Mouse (Mus musculus) gastrocnemius, adult 2 months (tissue): ENCODE results near the gene Wars2. TPM values are rescaled to one million over a fixed set of nuclear protein-coding genes. Genes with fewer than 3 reads are reported as not detected.

Experiments
- DNase-seq: peaks from one replicate; pipeline ENCODE4 v3.0.0; 2022
- H3K27ac ChIP-seq: fragments of 200-600 bp; 2 replicates; pipeline ENCODE4 v1.8.1; 2022; ENCODE audit warnings: mild to moderate bottlenecking
- H3K4me3 ChIP-seq: fragments of 200-600 bp; 2 replicates; pipeline ENCODE4 v1.8.1; 2022; ENCODE audit warnings: mild to moderate bottlenecking, moderate library complexity
- CTCF ChIP-seq: fragments of 200-600 bp; IDR thresholded peaks from 2 replicates; pipeline ENCODE4 v1.8.1; 2022; ENCODE audit warnings: antibody characterized with exemption, mild to moderate bottlenecking, moderate library complexity
- intact Hi-C: fragments of 180-260 bp; cut with DNase I; formaldehyde crosslinking; loops from one replicate; pipeline ENCODE4 v1.15.1; 2025
- microRNA-seq: library from miRNA; unstranded; fragments of <30 nt; microRNA quantifications from one replicate; pipeline ENCODE4 v1.2.0, GENCODE M21; 2021
- total RNA-seq, 2 experiments: library from RNA; stranded (reverse); gene quantifications; 2 replicates each; pipeline ENCODE4 v1.2.3; 2021

The Wars2 gene
- total RNA-seq, 2 experiments from 2014 or later, result 5.3 to 7.8 TPM

DNA sequence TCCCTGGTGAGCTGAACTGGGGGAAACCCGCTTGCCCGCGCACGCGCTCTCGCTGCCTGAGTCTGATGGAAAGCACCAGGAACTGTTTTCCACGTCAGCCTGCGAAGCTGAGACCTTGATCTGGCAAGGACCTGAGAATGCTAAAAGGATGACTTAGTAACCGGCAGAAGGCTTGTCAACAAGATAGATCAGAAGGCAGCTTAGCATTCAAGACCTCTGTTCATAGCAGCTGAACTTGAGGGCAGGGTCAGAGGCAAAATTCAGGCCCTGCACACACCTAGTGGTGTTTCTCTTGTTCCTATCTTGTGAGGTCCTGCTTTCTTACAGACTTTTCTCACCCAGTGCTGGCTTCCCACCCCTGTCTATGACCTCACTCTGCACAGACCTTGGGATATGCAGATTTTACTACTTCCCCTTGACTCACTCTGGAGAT is 122.6 kb downstream of the Wars2 start:
- H3K27ac ChIP-seq, result peak overlapping the region; percentile 67
- TF ChIP-seq CTCF, result no peak
- H3K4me3 ChIP-seq, result peak overlapping the region; percentile 22
- DNase-seq, result peak; percentile 70
- intact Hi-C loops, result no loop called here

DNA sequence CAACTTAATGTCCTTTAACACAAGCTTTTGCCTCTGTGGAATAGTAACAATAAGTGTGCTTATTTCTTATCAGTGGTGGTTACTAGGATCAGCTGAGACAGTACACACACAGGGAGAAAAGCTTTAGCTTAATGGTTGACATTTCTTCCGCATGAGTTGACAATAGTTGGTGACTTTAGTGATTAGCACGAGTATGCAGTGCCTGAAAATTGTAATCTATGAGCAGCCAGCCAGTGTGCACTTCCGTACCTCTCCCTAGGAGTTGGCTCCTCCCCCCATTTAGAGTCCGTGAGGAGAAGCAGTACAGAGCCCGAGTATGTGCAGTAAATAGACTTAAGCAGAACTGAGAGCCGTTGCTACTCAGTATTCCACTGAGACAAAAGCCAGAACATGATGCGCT is 123.8 kb downstream of the Wars2 start:
- intact Hi-C loops, result no loop called here
- Histone ChIP-seq H3K27ac (0 out of 2 replicates have a peak overlapping the region, but pooled peaks have one; percentile 12), H3K4me3 (no peak overlapping the region)
- no peak for TF ChIP-seq CTCF
- DNase-seq, result no peak

DNA sequence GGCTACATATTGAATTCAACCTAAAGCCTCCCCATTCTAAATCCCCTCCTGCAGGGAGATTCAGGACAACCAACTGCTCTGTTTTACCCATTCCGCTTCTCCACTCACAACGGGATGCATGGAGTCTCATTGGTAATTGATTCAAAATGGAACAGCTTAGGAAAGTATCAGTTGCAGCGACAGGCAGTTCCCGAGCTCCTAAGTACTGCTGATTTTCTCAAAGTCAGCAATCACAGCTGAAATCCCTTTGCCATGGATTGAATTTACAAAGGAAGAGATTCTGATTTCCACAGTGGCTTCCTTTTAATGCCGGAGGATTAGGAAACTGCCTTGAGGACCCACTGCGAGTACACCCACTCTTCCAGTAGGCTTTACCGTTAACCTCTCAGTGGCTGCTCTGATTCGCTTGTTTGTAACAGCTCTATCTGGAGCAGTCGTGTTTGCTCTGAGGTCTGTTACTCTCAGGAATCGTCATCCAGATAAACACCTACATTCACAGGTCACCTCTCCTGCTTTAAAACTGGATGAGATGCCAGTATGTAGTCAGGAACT is 126.0 kb downstream of the Wars2 start:
- DNase-seq, result no peak
- intact Hi-C loops, result no loop called here
- TF ChIP-seq CTCF, result no peak
- Histone ChIP-seq H3K4me3 (no peak overlapping the region), H3K27ac (no peak overlapping the region)

DNA sequence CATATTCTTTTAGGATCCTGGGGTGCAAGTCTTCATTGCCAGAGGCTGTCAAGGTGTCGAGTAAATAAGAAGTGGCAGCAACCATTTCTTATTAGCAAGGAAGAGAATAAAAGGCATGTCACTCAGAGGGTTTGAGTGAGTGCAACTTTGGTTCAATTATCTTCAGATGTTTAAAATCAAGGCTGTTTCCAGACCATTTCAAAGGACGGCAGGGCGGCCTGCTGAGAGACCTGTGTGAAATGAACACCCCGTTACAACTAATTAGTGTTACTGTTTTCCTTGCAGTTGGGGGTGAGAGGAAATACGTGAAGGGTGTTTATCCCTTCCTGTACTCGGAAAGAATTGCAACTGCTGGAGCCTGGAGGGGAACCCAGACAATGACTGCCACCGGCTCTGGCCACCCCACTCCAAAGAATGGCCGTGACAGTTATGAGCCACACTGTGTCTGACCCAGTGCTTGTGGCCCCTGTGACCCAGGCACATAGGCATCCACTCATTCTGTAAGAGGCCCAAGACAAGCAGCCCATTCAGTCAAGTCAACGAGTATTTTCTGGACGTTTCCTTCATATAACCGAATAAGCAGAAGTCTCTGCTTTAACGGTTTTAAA is 137.2 kb downstream of the Wars2 start:
- no peak for TF ChIP-seq CTCF
- H3K4me3 ChIP-seq, result no peak overlapping the region
- no peak overlapping the region for H3K27ac ChIP-seq
- intact Hi-C loops, result no loop called here
- DNase-seq, result no peak

DNA sequence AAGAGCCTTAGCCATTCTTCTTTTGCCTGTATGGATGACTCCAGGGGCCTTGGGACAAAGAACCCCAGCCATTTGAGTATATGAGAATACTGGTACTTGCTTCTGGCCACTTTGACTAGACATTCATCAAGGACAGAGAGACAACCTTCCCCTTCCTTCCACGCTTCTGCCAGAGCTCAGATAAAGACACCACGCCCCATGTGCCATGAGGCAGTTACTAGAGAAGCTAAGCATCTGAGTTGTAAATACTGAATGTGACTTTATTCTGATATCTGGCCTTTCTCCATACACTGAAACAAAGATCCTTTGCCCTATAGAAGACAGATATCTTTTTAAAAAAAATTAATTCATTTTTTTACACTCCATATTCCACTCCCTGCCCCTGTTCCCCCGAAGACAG is 138.8 kb downstream of the Wars2 start:
- H3K27ac ChIP-seq, result no peak overlapping the region
- DNase-seq, result no peak
- no peak overlapping the region for H3K4me3 ChIP-seq
- no peak for TF ChIP-seq CTCF
- intact Hi-C loops, result no loop called here

DNA sequence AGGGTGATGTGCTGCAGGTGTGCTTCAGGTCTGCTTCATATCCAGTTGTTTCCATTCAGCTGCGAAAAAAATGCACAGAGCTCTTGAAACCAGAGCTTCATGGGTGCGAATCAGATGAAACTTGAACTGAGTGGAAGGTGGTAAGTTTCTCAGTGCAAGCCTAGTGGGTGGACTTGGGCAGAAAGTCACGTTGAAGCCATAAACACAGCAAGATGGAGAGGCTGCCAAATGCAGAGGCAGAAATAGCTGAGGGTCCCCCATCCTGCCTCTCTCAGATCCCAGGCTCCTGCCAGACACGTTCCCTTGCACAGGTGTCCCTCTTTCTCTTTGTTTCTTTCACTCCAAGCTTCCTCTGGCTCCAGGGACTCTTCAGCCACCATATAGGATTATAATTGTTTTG is 140.6 kb downstream of the Wars2 start:
- no peak for TF ChIP-seq CTCF
- intact Hi-C loops, result no loop called here
- H3K27ac ChIP-seq, result no peak overlapping the region
- H3K4me3 ChIP-seq, result no peak overlapping the region
- DNase-seq, result peak; percentile 44

DNA sequence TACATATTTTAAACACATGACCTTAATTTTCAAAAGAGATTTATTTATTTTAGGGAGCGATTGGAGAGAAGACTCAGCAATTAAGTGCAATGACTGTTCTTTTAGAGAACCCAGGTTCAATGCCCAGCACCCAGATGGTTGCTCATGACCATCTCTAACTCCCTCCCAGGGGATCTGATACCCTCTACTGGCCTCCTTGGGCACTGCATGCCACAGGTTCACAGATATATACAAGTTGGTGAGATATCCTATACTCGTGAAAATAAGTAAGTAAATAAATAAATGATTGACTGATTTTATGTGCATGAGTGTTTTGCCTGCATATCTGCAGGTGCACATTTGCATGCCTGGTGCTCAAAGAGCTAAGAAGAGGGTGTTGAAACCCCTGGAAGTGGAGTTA is 147.4 kb downstream of the Wars2 start:
- H3K27ac ChIP-seq, result peak overlapping the region; percentile 77; the same call in 1 of the 2 replicates
- intact Hi-C loops, result loop anchor here (2.0 kb wide), 1 partner anchor 32 kb away; no protein-coding TSS in a partner anchor
- no peak overlapping the region for H3K4me3 ChIP-seq
- no peak for DNase-seq
- TF ChIP-seq CTCF, result peak; percentile 57

Small RNAs within 50 kb of the gene (microRNA-seq; reads per million reads assigned to microRNA genes)
- gene Mir6481, result not detected

Other genes with a start within 250 kb of the Wars2 start
- not detected for gene Hao2, start 247.8 kb upstream of the Wars2 start, total RNA-seq
- 100 to 1,000 TPM; 105 to 145 TPM for gene Tbx15, start 99.3 kb downstream of the Wars2 start, total RNA-seq